Mouse (Mus musculus): Measurements from ENCODE around the gene Mocs3. TPM values are rescaled to one million over a fixed set of nuclear protein-coding genes. Genes with fewer than 3 reads are reported as not detected.

The Mocs3 gene
- total RNA-seq, 2 experiments from 2014 or later: 14.5 to 16.6 TPM

DNA sequence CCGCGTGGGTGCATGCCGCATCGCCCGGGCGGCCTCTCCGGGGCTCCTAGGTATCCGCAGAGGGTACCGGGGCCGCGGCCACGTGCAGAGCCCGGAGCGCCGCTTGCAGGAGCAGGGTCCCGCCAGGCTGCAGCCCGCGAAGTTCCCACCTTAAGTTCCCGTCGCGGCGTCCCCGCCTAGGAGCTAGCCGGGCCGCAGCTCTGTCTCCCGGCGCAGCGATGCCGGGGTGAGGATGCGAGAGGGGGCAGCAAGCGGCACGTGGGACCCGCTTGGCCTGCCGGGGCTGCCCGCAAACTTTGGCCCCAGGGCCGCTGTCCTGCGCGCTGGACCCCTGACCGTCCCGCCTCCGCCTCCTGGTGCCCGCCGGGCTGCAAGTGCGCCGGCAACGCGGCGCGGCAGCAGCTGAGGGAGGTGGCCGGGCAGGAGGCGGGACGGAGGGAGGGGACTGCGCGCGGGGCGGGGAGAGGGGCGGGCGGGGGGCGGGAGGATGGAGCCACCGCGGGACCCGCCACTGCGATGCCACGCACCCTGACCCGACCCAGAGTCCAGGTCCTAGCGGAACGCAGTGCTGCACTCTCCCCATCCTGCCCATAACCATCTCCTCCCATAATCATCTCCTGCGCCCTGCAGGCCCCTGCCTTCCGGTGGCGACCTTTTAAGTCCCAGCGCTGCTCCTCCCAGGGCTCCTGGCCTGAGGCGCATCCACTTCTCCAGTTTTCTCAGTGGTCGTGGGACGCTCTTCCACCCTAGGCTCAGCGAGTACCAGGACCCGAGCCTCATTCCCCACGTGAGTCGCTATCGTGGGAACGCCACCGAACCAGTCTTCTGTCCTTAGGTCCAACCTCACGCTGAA, 50.5 kb downstream of the Mocs3 start:
- intact Hi-C loops (cut with DNase I): no loop called here
- peak in 1 of 2 experiments; percentile 62 for DNase-seq (ENCODE audit: extremely low spot score in 1 of 2, low spot score in 2 of 2)

- DNase-seq (ENCODE audit: extremely low spot score in 1 of 2, low spot score in 2 of 2): no peak
- intact Hi-C loops (cut with DNase I): no loop called here
These were observed 51.2 kb downstream of the Mocs3 start, which contains the start of gene Kcng1 for GRCm38 (mm10) chr2:168281582-168281981. TSS of gene Kcng1 (minus strand) at chr2:168281736.

Other genes starting within 250 kb of the Mocs3 start
- gene Ripor3, start 220.0 kb upstream of the Mocs3 start, total RNA-seq (2021): under 1 TPM; 0.28 to 0.41 TPM
- gene Pard6b, start 149.6 kb upstream of the Mocs3 start, total RNA-seq (2021): 1 to 10 TPM; 3.3 to 4.6 TPM
- 100 to 1,000 TPM; 107 to 121 TPM for gene Adnp, start 23.5 kb upstream of the Mocs3 start, total RNA-seq (2021)
- 10 to 100 TPM; 32.4 to 39.9 TPM for gene Gm20716, start 258 bp upstream of the Mocs3 start, total RNA-seq (2021)
- gene Dpm1, start within 50 bp of the Mocs3 start, total RNA-seq (2021): 10 to 100 TPM; 43.6 to 52.5 TPM
- 10 to 100 TPM; 47.2 to 57.0 TPM for gene Kcng1, start 51.1 kb downstream of the Mocs3 start, total RNA-seq (2021)

Measured in left cerebral cortex, postnatal 10 days (tissue).